Mouse (Mus musculus): ENCODE measurements around the gene Fbxo3.
"Not testable (repeated sequence)": the region's sequence is repeated elsewhere in the genome, so short reads cannot be mapped to it uniquely, and the experiment has no call there.

The Fbxo3 gene

GRCm38 (mm10) chr2:104027458-104028138 is at the start of gene Fbxo3:
Fbxo3 (plus strand) TSS chr2:104027721.
- DNase-seq, result peak; percentile 92 to 95

GRCm38 (mm10) chr2:103982250-103982649 is 45.3 kb upstream of the Fbxo3 start:
- peak; percentile 89 to 90 for DNase-seq

GRCm38 (mm10) chr2:103983146-103983545 is 44.4 kb upstream of the Fbxo3 start:
- no peak for DNase-seq

GRCm38 (mm10) chr2:103987595-103987994 is 39.9 kb upstream of the Fbxo3 start:
- not testable (repeated sequence) for DNase-seq

- DNase-seq, result no peak
Observed at GRCm38 (mm10) chr2:103989724-103990123, 37.8 kb upstream of the Fbxo3 start.

GRCm38 (mm10) chr2:103991303-103991702 is 36.2 kb upstream of the Fbxo3 start:
- no peak for DNase-seq

- DNase-seq, result no peak
Observed at GRCm38 (mm10) chr2:103992162-103992561, 35.4 kb upstream of the Fbxo3 start.

GRCm38 (mm10) chr2:103992618-103993332 is 34.7 kb upstream of the Fbxo3 start:
- no peak for DNase-seq

GRCm38 (mm10) chr2:104001076-104001475 is 26.4 kb upstream of the Fbxo3 start:
- no peak for DNase-seq

- no peak for DNase-seq
Observed at GRCm38 (mm10) chr2:104001861-104002260, 25.7 kb upstream of the Fbxo3 start.

GRCm38 (mm10) chr2:104002711-104003413 is 24.7 kb upstream of the Fbxo3 start:
- DNase-seq, result peak; percentile 73 to 79

- no peak for DNase-seq
Observed at GRCm38 (mm10) chr2:104007793-104008519, 19.6 kb upstream of the Fbxo3 start.

GRCm38 (mm10) chr2:104008853-104009252 is 18.7 kb upstream of the Fbxo3 start:
- not testable (repeated sequence) for DNase-seq

GRCm38 (mm10) chr2:104023096-104023495 is 4.4 kb upstream of the Fbxo3 start:
- no peak for DNase-seq

GRCm38 (mm10) chr2:104024656-104025055 is 2.9 kb upstream of the Fbxo3 start:
- no peak for DNase-seq

- no peak for DNase-seq
Observed at GRCm38 (mm10) chr2:104028139-104028723, 710 bp downstream of the Fbxo3 start, which contains the start of gene 4931422A03Rik. 4931422A03Rik (minus strand) TSS chr2:104028361.

- no peak for DNase-seq
Observed at GRCm38 (mm10) chr2:104029074-104029473, 1.6 kb downstream of the Fbxo3 start.

GRCm38 (mm10) chr2:104030381-104030780 is 2.9 kb downstream of the Fbxo3 start:
- no peak for DNase-seq

GRCm38 (mm10) chr2:104032056-104032455 is 4.5 kb downstream of the Fbxo3 start:
- no peak for DNase-seq

- peak; percentile 74 to 76 for DNase-seq
Observed at GRCm38 (mm10) chr2:104034832-104035472, 7.4 kb downstream of the Fbxo3 start.

- DNase-seq, result no peak
Observed at GRCm38 (mm10) chr2:104035595-104035994, 8.1 kb downstream of the Fbxo3 start.

GRCm38 (mm10) chr2:104036316-104036715 is 8.8 kb downstream of the Fbxo3 start:
- DNase-seq, result no peak

Measured in kidney, postnatal 4 days (tissue).